Mouse (Mus musculus) CH12.LX (cell line): ENCODE measurements around the gene Sec24c.

ENCODE experiments used
- CHD1 ChIP-seq: IDR thresholded peaks from 2 replicates; pipeline ENCODE4 v1.6.1; 2012; ENCODE audit warnings: low read depth, low read length, improper control_type of control experiment, inconsistent platforms
- CTCF ChIP-seq, 2 experiments: IDR thresholded peaks in 1 of 2; conservative IDR thresholded peaks in 1 of 2; 2 replicates each; pipeline ENCODE4 v1.5.1; 2011 to 2012; ENCODE audit warnings: low read depth in 2 of 2, low read length in 2 of 2, improper control_type of control experiment in 1 of 2, inconsistent platforms in 1 of 2, mild to moderate bottlenecking in 1 of 2, moderate library complexity in 1 of 2
- EP300 ChIP-seq: IDR thresholded peaks from 2 replicates; pipeline ENCODE4 v1.6.1; 2011; ENCODE audit warnings: low read length, improper control_type of control experiment
- JUN ChIP-seq: IDR thresholded peaks from 2 replicates; pipeline ENCODE4 v1.6.1; 2011; ENCODE audit warnings: low read depth, mild to moderate bottlenecking, low read length, improper control_type of control experiment, moderate library complexity; ENCODE audit not compliant: insufficient read depth
- MAFK ChIP-seq: IDR thresholded peaks from 2 replicates; pipeline ENCODE4 v1.6.1; 2011; ENCODE audit warnings: low read length, improper control_type of control experiment; ENCODE audit not compliant: insufficient replicate concordance
- MYC ChIP-seq: IDR thresholded peaks from 2 replicates; pipeline ENCODE4 v1.6.1; 2011; ENCODE audit warnings: low read depth, mild to moderate bottlenecking, improper control_type of control experiment, low read length
- NELFE ChIP-seq: IDR thresholded peaks from 2 replicates; pipeline ENCODE4 v1.6.1; 2011; ENCODE audit warnings: low read depth, low read length, improper control_type of control experiment
- POLR2A ChIP-seq: IDR thresholded peaks from 2 replicates; pipeline ENCODE4 v1.6.1; 2011; ENCODE audit warnings: low read depth, mild to moderate bottlenecking, improper control_type of control experiment, low read length
- RCOR1 ChIP-seq: conservative IDR thresholded peaks from 2 replicates; pipeline ENCODE4 v1.6.1; 2012; ENCODE audit warnings: low read depth, mild to moderate bottlenecking, inconsistent platforms, low read length, improper control_type of control experiment
- TCF12 ChIP-seq: IDR thresholded peaks from 2 replicates; pipeline ENCODE4 v1.6.1; 2014; ENCODE audit warnings: low read depth, mild to moderate bottlenecking, inconsistent platforms, low read length, improper control_type of control experiment
- ZNF384 ChIP-seq: IDR thresholded peaks from 2 replicates; pipeline ENCODE4 v1.6.1; 2012; ENCODE audit warnings: low read depth, low read length, improper control_type of control experiment, inconsistent platforms

GRCm38 (mm10) chr14:20664436-20664835 lies 9.7 kb upstream of the Sec24c start:
- TF ChIP-seq POLR2A (no peak), JUN (no peak), EP300 (no peak), CTCF (conservative IDR thresholded peaks at IDR 0.05 in 1 of 2, IDR thresholded peaks at IDR 0.05 in 1 of 2; ENCODE audit: low read depth in 2 of 2, low read length in 2 of 2) (no peak), TCF12 (no peak), MYC (no peak), MAFK (no peak), ZNF384 (no peak), NELFE (no peak), RCOR1 (no peak), CHD1 (no peak)
